Mouse (Mus musculus): Measurements from ENCODE around the gene Helt. TPM values are rescaled to one million over a fixed set of nuclear protein-coding genes. Genes with fewer than 3 reads are reported as not detected.
"Not testable (repeated sequence)": the region's sequence is repeated elsewhere in the genome, so short reads cannot be mapped to it uniquely, and the experiment has no call there.

Helt gene
- total and polyA plus RNA-seq, 3 experiments: 0.42 TPM; not detected in 2

DNA sequence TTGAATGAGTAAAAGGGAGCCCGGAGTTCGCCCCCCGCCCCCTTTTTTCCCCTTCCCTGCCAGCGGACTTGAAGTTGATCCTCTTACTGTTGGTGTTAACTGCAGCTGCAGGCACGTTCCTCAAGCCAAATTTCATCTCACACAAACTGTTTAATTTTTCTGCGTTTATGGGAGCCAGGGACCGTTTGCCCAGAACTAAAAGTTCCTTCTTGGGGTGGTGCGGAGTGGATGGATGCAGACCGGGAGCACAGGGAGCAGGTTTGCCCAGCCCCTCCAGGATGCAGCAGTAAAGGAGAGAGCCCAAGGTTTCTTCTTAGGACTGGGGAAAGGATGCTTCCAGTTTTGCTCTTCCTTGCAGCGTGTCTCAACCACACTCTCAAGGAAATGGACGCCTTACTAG is 2.1 kb upstream of the Helt start:
- DNase-seq: no peak

DNA sequence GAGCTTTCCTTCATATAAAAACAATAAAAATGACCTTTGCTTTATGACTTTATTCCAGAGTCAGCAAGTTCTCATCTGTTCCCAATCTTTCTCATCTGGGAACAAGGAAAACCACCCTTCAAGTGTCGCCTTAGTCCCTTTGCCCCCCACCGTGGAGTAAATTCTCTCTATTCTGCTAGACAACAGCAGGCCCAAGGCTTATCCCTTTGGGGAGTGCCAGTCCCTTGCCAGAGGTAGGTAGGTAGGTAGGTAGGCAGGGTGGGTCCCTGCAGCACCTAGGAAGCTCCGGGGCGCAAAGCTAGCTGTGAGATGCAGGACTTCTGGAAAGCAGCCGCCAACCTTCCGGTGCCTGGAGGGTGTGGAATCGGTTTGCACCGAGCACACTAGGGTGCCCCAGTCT is 1.5 kb upstream of the Helt start:
- DNase-seq: no peak

DNA sequence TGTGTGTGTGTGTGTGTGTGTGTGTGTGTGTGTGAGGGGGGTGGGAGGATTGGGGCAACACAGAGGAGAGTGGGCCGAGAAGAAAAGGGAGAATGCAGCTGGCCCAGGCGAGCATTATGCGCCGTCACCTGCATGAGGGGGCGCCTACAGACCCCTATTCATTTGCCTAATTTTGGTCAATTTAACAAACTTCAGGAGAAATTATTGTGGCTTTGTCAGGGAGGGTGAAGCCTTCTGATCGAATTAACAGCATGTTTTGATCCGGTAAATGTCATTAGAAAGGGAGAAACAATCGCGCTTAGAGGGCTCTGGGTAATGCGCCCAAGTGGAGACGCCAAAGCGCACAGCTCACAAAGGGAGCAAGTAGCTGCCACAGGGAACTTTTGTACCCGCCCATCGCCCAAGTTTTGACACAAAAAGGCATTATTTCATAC is 647 bp upstream of the Helt start:
- no peak for DNase-seq

DNA sequence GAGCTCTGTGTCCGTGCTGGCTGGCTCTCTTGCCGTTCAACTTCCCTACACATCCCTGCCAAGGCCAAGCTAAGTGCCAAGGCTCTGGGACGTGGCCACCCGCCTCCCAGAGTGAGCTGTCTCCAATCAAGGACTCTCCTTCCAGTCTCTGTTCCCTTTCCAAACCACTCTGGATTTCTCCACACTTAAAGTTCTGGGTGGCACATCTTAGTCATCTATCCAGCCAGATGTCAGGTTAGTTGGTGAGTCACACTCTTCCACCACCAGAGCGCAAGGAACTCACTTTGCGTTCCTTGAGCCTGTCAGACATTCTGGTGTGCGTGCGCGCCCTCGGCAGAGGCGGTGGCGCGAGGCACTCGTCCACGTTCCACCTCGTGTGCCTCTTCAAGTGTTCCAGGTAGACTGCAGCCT is 725 bp downstream of the Helt start:
- DNase-seq: peak; percentile 80

DNA sequence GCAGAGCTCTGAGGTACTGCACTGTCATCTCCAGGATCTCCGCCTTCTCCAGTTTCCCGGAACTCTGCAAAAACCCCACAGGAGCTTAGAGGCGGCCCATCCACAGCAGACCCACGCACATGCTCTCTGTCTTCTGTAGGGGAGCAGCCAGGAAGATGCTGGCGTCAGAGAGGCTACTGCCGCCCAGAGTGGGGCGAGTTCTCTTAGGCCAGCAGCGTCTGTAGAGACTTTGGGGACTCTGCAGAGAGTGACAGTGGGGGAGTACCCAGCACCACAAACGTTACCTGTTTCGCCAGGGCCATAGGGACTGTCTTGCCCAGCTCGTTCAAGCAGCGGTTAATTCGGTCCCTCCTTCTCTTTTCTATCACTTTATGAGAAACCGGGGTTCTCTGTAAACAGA is 1.3 kb downstream of the Helt start:
- no peak for DNase-seq

DNA sequence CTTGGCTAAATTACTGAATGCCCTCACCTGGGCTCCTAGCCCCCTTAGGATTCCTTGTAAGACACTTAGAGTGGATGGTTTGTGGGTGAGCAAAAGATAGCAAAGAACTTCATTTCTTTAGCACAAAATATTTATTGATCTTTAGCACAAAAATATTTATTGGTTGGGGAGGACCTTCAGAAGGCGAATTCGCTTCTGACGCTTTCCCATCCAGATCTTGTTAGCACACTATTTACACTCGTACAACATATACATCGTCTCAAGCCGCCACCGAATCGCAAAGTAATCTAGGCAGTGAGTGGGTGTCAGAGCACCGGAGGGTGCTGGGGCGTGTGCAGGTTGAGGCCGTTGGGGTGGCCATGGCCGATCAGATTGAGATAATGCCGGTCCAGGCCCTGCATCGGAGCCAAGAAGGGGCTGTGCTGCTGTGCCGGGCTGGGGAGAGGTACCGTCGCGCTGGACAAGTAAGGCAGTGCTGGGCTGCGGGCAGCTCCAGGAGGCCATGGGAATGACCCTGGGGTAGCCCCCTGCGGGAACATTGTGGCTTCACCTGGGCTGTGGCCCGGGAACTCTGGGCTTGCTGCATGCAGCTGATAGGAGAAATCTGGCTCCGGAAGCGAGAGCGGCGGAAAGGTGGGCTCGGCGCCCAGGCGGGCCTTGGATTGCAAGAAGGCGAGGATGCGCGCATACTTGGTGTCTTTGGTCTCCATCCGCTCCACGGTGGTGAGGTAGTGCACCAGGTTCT is 2.4 kb downstream of the Helt start:
- no peak for DNase-seq

DNA sequence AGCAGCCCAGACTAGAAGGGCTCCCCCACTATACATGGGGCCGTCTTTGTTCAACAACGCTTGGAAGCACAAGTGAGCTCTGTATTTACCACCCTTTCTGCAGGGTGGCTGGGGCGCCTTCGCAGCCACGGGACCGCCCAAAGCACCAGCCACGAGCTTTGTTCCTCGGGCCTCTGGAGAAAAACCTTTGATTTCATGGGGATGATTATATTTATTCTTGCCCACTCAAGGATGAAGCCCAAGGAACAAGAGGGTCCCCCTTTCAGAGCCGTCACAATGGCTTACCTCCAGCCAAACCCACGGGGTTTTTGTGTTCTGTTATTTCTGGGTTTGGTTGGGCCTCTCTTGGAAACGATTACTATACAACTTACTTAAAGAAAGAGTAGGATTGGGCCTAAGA is 5.2 kb downstream of the Helt start:
- DNase-seq: no peak

DNA sequence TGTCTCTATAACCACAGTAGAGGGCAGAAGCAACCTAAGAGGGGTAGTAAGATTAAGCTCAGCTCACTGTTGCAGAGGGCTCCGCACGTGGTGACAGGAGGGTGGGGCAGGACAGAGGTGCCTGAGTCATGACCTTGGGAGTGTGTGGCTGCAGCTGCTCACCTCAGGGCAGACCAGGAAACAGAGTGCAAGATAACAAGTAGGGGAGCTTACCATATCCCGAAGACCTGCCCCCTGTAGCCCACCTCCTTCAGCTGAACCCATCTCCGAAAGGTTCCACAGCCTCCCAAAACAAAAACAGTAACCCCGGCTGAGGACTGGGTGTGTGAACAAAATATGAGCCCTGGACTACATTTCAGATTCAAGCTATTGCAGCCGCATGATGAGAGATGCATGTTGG is 6.5 kb downstream of the Helt start:
- no peak for DNase-seq

DNA sequence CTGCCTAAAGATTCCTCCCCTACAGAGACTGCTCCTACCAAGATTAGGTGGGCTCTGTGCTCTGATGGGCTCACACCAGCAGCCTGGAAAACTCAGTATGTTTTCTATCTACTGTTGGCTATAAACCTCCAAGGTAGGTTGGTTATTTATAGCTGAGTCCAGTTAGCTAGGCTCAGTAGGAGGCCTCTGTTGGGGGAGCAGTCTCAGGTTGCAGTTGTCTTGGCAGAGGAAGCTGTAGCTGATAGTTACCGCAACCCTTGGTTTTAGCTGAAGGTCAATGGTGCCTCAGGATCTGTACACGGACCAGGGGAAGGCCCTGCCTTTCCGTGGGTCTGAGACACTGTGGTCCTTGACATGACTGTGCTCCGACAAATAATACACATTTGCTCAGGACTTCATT is 8.5 kb downstream of the Helt start:
- no peak for DNase-seq

DNA sequence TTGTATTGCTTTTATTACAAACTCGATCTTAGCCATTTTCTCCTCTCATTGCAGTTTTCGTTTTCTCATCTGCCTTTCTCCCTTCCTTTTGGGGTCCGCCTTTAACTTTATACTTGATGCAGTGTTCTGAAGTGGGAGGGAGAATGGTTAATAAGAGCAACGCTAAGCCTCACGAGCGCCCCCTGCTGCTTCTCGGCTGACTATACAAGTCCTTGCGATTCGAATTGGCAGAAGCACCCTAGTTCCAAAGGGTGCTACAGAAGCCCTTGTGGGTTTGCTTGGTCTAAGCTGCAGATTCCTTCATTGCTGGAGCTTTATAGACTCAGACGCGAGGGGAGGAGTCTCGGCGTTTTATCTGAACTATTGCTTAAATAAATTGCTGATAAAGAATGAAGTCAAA is 12.9 kb downstream of the Helt start:
- peak; percentile 65 for DNase-seq

DNA sequence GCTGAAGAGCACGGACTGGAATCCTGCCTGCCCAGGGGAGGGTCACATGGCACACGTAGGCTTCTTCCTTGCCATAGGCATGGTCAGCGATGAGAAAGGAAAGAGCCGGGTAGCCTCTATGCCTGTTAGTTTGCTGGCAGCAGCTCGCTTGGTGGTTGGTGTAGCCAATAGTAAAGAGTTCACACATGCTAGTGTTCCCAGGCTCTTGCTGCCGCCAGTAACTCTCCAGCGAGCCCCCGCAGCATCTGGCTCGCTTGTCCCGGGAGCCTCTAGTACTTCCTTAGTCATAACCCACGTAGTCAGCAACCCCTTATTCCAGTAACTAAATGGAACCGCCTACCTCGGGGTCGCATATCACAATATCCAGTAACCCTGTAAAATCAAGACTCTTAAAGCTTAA is 17.5 kb downstream of the Helt start:
- DNase-seq: no peak

DNA sequence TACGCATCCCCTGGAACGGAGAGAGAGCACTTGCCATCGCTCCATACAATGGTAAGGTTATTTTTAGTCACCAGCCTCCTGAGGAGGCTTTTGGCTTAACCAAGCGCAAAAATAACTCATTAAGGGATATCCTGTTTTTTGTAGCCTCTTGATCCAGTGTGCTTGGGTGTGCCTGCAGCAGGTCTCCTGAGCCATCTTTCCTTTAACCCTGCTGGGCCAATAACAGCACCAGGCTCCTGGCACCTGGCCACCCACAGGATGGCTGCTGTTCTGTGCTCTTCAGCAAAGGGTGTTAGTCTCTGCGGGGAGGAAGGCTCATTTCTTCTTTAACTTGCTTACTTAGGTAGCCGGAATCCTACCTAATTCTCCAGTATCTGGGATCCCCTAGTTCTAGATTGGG is 23.7 kb downstream of the Helt start:
- DNase-seq: no peak

DNA sequence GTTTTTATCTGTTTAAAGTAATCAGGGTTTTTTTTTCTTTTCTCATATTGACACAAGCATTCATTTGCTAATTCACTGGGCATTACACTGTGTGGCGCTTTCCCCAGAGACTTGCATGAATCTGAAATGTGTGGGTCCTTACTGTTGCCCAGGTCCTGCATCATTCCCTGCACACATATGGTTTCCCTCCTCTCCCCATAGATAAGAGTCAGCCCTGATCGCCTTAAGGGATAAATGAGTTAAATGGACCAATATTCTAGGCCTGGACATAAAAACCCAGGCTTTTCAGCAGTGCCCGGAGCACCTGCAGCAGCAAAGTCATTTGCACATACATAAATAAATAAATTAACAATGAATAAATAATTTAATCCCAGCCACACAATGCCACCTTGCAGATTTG is 24.3 kb downstream of the Helt start:
- no peak for DNase-seq

DNA sequence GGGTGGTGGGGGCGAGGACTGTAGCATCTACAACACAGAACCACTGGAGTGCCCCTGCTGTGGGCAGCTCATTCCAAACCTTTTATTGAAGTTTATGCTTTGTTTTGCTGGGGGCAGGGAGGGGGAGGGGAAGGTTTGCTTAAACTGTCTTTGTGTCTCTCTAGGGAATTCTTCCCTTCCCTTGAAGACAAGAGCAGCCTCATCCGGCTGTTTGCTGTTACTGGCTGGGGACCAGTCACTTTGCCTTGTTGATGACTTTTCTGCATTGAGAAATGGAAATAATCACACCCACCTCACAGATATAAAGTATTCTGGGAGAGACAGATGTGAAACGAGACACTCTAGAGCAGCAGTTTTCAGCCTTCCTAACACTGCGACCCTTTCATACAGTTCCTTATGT is 27.7 kb downstream of the Helt start:
- DNase-seq: no peak

DNA sequence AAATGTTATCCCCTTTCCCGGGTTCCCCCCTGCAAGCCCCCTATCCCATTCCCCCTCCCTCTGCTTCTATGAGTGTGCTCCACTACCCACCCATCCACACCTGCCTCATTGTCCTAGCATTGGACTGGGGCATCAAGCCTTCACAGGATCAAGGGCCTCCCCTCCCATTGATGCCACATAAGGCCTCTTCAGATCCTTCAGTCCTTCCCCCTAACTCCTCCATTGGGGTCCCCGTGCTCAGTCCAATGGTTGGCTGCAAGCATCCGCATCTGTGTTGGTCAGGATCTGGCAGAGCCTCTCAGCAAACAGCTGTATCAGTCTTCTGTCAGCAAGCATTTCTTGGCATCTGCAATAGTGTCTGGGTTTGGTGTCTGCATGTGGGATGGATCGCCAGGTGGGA is 30.3 kb downstream of the Helt start:
- not testable (repeated sequence) for DNase-seq

DNA sequence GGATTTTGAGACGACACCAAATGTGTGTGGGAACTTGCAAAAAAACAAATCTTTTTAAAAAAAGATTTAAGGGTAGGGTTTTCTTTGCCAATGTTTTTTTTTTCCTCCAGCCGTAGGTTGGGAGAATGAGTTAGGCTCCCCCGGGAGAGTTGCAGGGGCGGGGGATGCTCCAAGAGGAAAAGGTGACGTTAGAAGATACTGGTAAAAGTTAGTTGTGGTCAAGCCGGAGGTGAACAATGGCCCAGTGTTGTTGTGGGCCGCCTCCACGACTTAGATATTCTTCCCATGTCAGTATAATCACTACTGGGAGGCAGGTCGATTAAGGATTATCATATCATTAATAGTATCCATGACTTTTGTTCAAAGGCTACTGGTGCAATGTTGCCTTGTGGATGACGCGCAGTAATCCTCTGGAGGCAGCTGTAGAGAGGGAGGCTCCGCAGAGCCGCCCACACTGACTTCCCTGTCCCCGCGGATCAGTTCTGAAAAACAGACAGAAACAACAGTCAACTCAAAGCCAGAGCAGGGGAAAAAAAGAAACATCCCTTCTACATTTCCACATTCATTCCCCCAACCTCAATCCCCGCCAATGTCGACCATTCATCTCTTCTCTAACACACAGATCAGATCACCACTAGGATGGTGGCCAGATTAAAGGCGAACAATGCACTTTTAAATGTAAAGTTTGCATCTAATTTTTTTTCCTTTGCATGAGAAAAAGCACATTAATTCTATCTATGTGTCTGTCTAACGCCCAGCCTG is 36.4 kb downstream of the Helt start:
- DNase-seq: no peak

DNA sequence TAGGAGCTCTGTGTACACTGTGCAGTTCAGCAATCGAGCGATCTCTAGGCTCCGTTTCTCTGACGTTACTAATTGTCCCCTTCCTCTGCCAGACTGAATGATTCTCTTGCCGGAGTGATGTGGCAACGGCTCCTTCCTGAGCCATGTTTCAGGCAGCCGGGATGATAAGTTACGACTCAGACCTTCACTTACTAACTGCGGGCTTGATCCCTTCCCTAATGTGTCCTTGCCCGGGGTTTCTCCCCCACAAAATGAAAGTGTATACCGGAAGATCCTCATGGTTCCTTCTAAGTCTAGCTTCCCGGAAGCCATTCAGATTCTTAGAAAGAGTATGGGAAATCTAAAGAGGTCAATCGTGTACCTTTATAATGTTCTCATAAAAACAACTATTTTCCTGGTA is 42.0 kb downstream of the Helt start:
- peak; percentile 24 for DNase-seq

DNA sequence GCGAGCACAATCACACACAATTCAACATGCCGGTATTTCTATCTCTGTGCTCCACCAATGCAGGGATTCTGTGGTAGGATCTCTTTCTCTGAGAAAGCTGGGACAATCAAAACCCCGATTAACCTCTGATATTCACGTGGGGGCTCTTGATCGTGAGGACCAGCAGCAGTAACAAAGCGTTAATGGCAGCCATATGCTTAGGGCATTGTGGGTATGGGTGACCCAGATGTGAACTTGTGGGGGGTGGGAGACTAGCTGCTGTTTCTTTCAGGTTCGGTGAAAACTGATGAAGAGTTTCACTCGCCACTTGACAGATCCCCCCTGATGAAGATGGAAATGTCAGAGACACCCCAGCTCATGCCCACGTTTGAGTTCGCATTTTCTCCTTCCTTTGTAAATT is 42.9 kb downstream of the Helt start:
- DNase-seq: no peak

DNA sequence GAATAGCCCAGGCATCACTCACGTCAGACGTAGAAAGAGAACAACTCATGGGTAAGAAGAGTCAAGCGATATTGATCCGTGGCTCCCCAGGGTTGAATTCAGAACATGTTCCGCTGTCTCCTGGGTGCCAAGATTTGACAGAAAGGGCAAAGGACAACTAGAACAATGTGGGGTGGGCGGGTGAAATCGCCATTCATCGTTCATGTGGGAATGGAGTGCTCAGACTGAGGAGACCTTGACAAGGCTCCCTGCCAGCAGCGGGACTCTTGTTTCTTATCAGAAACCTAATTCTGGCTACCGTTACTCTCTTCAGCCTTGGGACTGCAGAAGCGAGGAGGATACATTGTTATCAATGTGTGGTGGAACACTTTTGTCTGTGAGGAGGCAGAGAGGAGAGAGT is 48.1 kb downstream of the Helt start:
- peak; percentile 42 for DNase-seq

DNA sequence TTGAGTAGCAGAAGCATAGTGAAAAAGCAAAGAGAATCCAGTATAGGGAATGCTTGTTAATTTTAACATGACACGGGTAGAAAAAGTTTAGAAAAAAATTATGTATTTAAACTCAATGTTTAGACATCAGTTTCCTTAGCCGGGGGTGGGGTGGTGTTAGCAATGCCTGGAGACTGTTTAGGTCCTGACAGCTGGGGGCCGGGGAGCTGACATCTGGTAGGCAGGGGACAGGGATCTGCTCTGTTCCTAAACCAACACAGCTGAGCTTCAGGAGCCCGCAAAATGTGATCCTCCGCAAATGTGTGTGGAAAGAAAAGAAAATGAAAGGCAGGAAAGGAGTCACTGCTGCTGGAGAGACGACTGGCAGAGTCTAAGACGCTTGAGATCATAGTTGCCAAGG is 51.5 kb downstream of the Helt start:
- no peak for DNase-seq
